Mouse (Mus musculus): ENCODE measurements around the gene Nedd1. TPM values are rescaled to one million over a fixed set of nuclear protein-coding genes. Genes with fewer than 3 reads are reported as not detected.

Gene Nedd1
- total RNA-seq (2021) = 10 to 100 TPM; 20.8 to 22.3 TPM
- long read RNA-seq, experiment 1, transcript Nedd1-201 (15 exons, 3,534 nt) = major isoform, 27 of 35 reads
- long read RNA-seq, experiment 1, partial matches to known transcripts = 3 of 35 reads
- long read RNA-seq, experiment 1, other reads (novel, unspliced or antisense) = 5 of 35 reads
- long read RNA-seq, experiment 2, transcript Nedd1-201 (15 exons, 3,534 nt) = major isoform, 5 of 6 reads
- long read RNA-seq, experiment 2, partial matches to known transcripts = 0 of 6 reads
- long read RNA-seq, experiment 2, other reads (novel, unspliced or antisense) = 1 of 6 reads

DNA sequence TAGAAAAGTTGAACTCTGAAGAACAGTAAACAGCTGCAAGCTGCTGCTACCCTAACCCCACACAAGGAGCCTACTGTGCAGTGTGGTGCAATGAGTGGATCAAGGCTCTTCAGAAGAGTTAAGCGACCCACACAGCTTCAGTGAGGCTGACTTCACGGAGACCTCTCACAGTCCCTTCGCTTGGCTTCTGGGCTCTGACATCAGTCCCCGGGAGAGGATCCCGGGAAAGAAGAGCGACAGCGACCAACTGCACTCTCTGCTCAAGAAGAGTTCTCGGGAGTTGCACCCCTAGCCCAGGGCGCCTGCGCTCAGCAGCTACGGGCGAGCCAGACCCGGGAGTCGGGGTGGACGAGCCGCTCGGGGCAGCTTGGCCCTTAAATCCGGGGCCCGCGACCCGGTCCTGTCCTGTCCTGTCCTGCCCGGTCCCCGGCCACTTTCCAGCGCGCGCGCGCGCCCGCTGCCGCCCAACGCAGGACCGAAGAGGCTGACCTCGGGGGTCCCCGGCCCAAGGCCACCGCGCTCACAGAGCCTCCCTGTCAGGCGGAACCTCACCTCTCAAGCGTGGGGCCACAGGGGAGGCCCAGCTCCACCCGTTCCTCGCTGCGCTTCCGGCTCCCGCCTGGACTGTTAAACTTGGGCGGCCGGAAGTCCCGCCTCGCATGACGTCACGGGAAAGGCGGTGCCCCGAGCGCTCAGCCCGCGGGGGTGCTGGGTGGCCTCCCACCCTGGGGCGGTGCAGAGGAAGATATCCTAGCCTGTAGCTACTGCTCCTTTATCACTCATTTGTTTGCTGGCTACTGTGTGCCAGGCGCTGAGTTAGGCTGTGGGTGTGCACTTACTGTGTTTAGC is at the start of gene Nedd1:
Gene Nedd1, minus strand, starts transcription at position 650 of the 849 bp plus-strand sequence.
- peak; percentile 96 to 98 for DNase-seq

DNA sequence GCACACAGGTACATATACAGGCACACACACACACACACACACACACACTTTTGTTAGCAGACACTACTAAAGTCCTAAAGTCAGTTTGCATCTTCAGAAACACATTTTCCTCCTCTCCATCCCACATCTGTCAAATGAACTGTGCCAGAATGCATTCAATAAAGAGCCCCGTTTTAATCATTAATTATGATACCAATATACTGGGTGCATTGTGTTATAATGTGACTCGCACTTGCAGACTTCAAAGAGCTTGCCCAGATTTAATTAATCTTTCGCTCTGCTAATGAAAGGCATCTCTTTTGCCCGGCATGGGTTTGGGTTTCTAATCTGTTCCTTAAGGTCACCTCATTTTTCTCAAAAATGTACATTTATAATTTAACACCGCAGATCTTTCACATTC is 32.1 kb upstream of the Nedd1 start:
- no peak for DNase-seq

DNA sequence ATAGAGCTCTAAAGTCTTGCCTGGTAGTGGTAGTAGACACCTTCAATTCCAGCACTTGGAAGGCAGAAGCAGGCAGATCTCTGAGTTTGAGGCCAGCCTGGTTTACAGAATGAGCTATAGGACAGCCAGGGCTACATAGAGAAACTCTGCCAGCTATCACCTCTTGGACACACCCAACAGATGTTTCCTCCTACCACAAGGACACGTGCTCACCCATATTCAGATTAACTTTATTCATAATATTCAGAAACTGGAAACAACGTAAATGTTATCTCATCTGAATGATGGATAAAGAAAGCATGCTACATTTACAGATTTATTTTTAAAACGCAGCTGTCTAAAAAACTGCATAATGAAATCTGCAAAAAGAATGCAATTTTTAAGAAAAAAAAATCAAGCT is 8.1 kb upstream of the Nedd1 start:
- no peak for DNase-seq

DNA sequence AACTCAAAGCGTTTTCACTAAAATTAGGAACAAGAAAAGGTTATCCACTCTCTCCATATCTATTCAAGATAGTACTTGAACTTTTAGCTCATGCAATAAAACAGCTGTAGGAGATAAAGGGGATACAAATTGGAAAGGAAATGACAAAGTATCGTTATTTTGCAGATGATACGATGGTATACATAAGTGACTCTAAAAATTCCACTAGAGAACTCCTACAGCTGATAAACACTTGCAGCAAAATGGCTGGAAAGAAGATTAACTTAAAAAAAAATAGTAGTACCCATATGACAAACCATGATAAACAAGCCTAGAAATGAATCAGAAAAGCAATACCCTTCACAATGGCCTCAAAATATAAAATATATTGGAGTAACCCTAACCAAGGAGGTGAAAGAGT is 6.5 kb upstream of the Nedd1 start:
- no peak for DNase-seq

DNA sequence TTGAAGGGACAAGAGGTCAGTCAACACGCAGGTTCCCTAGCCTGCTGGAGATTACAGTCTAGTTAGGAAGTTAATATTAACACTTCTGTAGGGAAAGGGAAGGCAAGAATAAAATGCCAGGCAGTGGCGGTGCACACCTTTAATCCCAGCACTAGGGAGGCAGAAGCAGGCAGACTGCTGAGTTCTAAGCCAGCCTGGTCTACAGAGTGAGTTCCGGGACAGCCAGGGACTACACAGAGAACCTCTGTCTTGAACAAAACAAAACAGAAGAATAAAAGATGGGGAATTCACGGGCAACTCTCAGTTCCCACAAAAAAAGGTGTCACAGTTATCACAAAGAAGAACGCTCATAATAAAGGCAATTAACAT is 384 bp upstream of the Nedd1 start:
- DNase-seq = no peak

DNA sequence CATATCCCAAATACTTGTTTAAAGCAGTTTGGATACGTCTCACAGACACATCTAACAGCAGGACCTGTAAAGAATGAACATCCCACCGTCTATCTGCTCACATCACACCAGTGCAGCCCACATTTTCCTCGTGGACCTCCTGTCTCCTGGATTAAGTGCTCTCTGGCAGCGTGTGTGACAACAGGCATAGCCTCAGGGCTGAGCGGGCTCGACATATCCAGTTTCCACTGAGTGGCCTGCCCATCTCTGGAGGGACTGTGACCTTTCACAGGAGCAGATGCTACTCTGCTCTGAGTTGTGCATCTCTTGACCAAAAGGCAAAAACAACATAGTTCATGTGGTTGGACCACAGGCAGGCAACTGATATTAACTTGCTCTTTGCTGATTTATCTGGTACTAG is 23.2 kb downstream of the Nedd1 start:
- no peak for DNase-seq

DNA sequence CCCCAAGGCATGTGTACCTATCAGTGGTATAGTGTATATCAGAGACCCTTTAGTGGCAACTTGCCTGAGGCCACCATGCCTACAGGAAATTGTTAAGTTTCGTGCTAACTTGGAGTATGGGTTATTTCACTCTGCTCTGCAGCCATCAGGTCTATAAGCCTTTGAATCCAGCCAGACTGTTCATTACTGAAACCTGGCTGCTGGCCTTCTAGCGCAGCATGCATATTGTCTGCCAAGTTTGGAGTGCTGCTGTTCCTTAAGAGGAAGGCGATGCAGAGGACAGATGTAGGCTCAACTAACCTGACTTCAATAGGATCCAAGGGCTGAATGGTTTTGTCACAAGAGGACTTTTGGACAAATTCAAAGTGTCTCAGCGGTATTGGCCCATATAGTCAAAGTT is 47.2 kb downstream of the Nedd1 start:
- DNase-seq = peak in 1 of 2 experiments; percentile 15

DNA sequence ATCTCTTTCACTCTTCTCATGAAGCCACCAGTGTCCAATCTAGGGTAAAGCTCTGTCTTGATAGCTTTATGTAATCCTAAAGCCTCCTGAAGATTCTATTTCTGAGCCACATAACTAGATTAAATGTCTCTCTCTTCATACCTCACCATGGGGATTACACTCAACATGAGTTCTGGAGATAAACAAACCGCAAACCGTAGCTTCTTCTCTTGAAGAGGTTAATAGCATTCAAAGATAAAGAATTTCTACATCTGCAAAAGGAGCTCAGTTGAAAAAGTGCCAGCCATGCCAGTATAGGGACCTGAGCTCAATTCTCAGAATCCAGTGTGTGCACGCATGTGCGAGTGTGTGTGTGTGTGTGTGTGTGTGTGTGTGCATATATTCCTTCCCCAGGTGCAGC is 50.3 kb downstream of the Nedd1 start:
- no peak for DNase-seq

DNA sequence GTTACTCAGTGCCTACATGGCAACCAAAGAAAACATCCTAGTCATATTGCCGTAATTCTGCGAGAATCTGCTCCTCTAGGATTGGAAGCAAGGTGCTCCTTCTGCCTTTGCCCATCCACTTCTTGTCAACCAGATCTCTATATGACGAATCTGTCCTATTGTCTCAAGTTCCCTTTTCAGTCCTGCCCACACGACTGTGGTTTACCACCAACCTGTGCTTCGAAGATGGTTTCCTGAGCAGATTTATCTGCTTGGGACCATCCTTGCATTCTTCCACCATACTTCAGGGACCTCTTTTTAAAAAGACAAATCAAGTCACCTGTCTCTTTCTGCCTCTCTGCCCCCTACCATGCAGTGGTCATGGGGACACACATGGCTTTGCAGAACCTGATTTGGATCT is 56.9 kb downstream of the Nedd1 start:
- no peak for DNase-seq

DNA sequence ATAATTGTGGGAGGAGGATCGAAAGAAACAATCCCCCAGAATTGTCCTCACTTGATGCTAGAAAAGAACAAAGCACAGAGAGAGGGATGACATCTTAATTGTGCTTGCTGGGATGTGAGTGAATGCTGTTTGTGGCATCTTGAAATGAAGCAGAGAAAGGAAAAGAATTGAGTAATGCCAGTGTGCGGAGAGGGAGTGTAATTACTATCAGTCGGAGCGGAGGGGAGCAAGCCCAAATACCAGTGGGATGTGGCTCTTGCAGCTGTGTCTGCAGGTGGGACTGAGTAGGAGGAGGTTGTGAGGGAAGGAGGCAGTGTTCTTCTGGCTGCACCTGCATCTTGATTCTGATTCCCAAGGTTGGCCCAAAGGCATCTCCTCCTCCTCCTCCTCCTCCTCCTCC is 69.0 kb downstream of the Nedd1 start:
- no peak for DNase-seq

DNA sequence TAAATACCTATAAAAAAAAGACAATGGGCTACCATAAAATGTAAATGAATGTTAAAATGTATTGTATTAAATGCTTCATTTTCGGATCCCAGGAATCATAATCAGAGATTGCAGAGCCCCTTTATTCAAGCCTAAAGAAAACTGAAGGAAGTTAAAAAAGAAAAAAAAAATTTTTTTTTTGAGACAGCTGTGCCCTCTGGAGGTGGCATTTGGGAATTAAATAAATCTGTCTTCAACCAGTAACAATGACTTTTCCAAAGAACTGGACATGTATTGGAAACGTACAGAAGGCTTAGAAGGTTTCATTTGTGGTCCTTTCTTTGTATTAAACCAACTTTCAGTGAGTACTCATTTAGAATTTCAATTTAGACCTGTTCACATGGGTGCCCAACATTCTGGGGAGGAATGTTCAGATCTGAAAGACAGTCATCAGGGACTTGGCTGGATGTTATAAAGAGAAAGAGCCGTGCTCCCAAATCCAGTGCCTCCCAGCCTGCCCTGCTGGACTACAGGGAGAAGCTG is 69.8 kb downstream of the Nedd1 start:
- peak in 1 of 2 experiments; percentile 7 for DNase-seq

DNA sequence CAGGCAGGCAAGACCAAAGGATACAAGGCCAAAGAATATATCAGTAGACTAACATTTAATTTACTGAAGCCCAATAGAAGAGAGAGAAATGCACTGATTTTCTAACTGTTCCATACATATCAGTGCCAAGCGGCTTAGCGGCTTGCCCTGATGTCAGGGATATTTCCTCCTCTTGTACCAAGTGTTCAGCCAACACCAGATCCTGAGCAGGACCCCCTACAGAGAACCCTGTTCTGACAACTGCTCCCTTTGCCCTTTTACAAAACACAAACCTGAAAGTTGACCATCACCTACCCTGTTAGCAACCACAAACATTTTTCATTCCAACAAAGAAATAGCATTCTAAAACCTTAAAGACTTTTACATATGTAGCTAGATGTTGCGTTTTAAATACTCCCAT is 71.0 kb downstream of the Nedd1 start:
- no peak for DNase-seq

DNA sequence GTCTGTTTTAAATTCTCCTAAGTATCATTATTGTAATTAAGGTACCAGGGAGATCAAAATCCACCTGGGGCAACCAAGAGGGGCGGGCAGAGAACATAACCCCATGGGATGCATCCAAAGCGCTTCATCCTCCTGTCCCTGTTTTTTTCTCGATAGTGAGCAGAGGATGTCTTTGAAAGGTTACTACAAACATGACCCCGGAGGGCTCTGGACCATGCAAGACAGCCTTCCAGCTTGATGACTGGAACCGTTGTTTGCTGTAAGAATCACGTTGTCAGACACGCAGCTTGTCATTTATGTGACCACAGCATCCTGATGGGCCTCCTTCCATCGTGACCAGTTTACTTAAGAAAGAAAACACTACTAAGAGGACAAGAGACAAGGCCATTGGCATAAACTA is 73.1 kb downstream of the Nedd1 start:
- DNase-seq = no peak

DNA sequence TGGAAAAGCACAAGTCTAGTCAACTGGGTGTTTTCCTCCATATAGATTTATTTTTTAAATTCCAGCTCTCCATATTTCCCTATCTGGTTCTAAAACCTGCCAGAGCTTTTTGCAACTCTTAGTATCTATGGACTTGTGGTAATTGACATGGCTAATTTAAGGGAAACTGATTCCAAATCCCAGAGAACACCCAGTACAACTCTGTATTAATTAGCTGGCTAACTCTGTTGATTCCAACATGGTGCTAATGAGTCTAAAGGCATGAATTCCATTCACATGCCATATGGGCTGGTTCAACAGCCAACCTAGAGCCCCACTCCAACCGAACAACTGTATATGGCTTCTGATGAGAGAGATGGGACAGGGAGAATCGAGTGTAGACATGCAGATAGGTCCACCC is 74.5 kb downstream of the Nedd1 start:
- no peak for DNase-seq

DNA sequence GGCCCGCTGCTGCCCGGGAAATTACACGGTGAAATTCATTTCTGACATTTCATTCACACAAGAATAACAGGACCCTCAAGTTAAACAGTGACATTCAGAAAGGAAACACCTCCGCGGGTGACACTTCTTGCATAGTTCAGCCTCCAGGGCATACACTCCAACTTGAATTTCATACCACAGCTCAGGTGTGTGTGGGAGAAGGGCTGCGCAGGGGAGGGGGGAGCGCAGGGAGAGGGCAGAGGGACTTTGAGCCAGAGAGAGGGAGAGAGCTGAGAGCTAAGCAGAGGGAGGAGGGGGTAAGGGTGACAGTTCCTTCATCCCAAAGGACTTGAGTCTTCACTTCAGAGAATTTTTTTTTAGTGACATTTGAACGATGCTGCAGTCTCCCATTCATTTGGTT is 78.2 kb downstream of the Nedd1 start:
- DNase-seq = no peak

DNA sequence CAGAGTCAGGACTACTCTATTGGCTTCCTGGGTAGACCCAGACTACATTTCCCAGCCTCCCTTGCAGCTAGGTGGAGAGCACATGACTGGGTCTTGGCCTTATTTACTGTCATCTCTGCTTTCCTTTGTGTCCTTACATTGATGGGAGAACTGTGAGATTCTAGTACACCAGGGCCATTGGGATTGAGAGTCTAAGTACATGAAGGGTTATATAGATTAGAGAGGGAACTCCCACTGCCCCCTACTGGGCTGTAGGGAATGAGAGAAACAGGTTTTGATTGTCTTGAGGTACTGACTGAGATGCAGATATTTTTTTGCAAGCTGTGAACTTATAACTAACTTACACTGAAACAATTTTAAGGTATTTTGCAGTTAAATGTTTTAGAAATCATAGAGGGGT is 81.2 kb downstream of the Nedd1 start:
- peak in 1 of 2 experiments; percentile 7 for DNase-seq
